Mouse (Mus musculus): ENCODE results near the gene Sf3b4. TPM values are rescaled to one million over a fixed set of nuclear protein-coding genes. Genes with fewer than 3 reads are reported as not detected.

The Sf3b4 gene
- polyA plus RNA-seq, 1 experiment from 2014 or later: 70.1 TPM

- ATAC-seq (ENCODE audit: low FRiP score, low TSS enrichment) (no peak), DNase-seq (ENCODE audit: low spot score) (no peak)
- H3K9ac ChIP-seq (ENCODE audit: low read length): no peak overlapping the region
- peaks cover 4% of the 10 kb centered on the region; the same call in 1 of the 2 replicates for H3K36me3 ChIP-seq (ENCODE audit: control insufficient read depth, insufficient read depth, low read length)
- TF ChIP-seq EP300 (optimal IDR thresholded peaks at IDR 0.05) (no peak), CTCF (IDR thresholded peaks at IDR 0.05; ENCODE audit: low read depth) (no peak)
- H3K4me3 ChIP-seq (ENCODE audit: low read depth, low read length): no peak overlapping the region
- no peaks in the 10 kb centered on the region for H3K27me3 ChIP-seq (ENCODE audit: control insufficient read depth, insufficient read depth, low read length)
- H3K4me1 ChIP-seq (replicated peaks; ENCODE audit: control insufficient read depth, insufficient read depth): 0 out of 2 replicates have a peak, but pooled peaks cover 5% of the 10 kb centered on the region
- WGBS: 93% methylated on average over 4 of the region's 4 CpGs
- H3K9me3 ChIP-seq (ENCODE audit: control insufficient read depth, low read length): no peaks in the 10 kb centered on the region
- no peak overlapping the region for H3K4me2 ChIP-seq (replicated peaks; ENCODE audit: low read depth)
- H3K27ac ChIP-seq (replicated peaks): no peak overlapping the region
Observed at GRCm38 (mm10) chr3:96178427-96178826, 6.3 kb downstream of the Sf3b4 start.

- H3K9ac ChIP-seq (ENCODE audit: low read length): no peak overlapping the region
- no peaks in the 10 kb centered on the region for H3K27me3 ChIP-seq (ENCODE audit: control insufficient read depth, insufficient read depth, low read length)
- H3K36me3 ChIP-seq (ENCODE audit: control insufficient read depth, insufficient read depth, low read length): peaks cover 4% of the 10 kb centered on the region; the same call in 1 of the 2 replicates
- DNase-seq (ENCODE audit: low spot score) (no peak), ATAC-seq (ENCODE audit: low FRiP score, low TSS enrichment) (no peak)
- H3K4me3 ChIP-seq (ENCODE audit: low read depth, low read length): no peak overlapping the region
- no peaks in the 10 kb centered on the region for H3K9me3 ChIP-seq (ENCODE audit: control insufficient read depth, low read length)
- no peak overlapping the region for H3K27ac ChIP-seq (replicated peaks)
- H3K4me2 ChIP-seq (replicated peaks; ENCODE audit: low read depth): no peak overlapping the region
- 61% methylated on average over 2 of the region's 2 CpGs for WGBS
- 0 out of 2 replicates have a peak, but pooled peaks cover 5% of the 10 kb centered on the region for H3K4me1 ChIP-seq (replicated peaks; ENCODE audit: control insufficient read depth, insufficient read depth)
- TF ChIP-seq EP300 (optimal IDR thresholded peaks at IDR 0.05) (no peak), CTCF (IDR thresholded peaks at IDR 0.05; ENCODE audit: low read depth) (no peak)
Observed at GRCm38 (mm10) chr3:96178902-96179301, 6.8 kb downstream of the Sf3b4 start.

GRCm38 (mm10) chr3:96179531-96179930, 7.4 kb downstream of the Sf3b4 start:
- TF ChIP-seq CTCF (IDR thresholded peaks at IDR 0.05; ENCODE audit: low read depth): no peak
- ATAC-seq (ENCODE audit: low FRiP score, low TSS enrichment) (no peak), DNase-seq (ENCODE audit: low spot score) (no peak)
- Histone ChIP-seq H3K36me3 (ENCODE audit: control insufficient read depth, insufficient read depth, low read length) (peaks cover 2% of the 10 kb centered on the region; the same call in 1 of the 2 replicates), H3K4me2 (replicated peaks; ENCODE audit: low read depth) (no peak overlapping the region), H3K4me1 (replicated peaks; ENCODE audit: control insufficient read depth, insufficient read depth) (0 out of 2 replicates have a peak, but pooled peaks cover 5% of the 10 kb centered on the region), H3K9me3 (ENCODE audit: control insufficient read depth, low read length) (no peaks in the 10 kb centered on the region), H3K27ac (replicated peaks) (no peak overlapping the region), H3K9ac (ENCODE audit: low read length) (no peak overlapping the region), H3K4me3 (ENCODE audit: low read depth, low read length) (no peak overlapping the region), H3K27me3 (ENCODE audit: control insufficient read depth, insufficient read depth, low read length) (no peaks in the 10 kb centered on the region)
- 52% methylated on average over 4 of the region's 4 CpGs for WGBS

GRCm38 (mm10) chr3:96180727-96181477, 8.8 kb downstream of the Sf3b4 start, which contains the start of gene Sv2a:
Gene Sv2a, plus strand, starts transcription at chr3:96181151.
- ATAC-seq (ENCODE audit: low FRiP score, low TSS enrichment): peak; percentile 22; the same call in 1 of the 2 replicates
- no peaks in the 10 kb centered on the region for H3K9me3 ChIP-seq (ENCODE audit: control insufficient read depth, low read length)
- peak within 1 kb of the TSS; percentile 46 for H3K4me3 ChIP-seq (ENCODE audit: low read depth, low read length)
- TF ChIP-seq EP300 (optimal IDR thresholded peaks at IDR 0.05): no peak
- TF ChIP-seq CTCF (IDR thresholded peaks at IDR 0.05; ENCODE audit: low read depth): no peak
- peak within 1 kb of the TSS; percentile 55 for H3K9ac ChIP-seq (ENCODE audit: low read length)
- H3K4me1 ChIP-seq (replicated peaks; ENCODE audit: control insufficient read depth, insufficient read depth): 0 out of 2 replicates have a peak, but pooled peaks cover 5% of the 10 kb centered on the region
- DNase-seq (ENCODE audit: low spot score): peak; percentile 60
- H3K27me3 ChIP-seq (ENCODE audit: control insufficient read depth, insufficient read depth, low read length): no peaks in the 10 kb centered on the region
- no peaks in the 10 kb centered on the region; the same call in 1 of the 2 replicates for H3K36me3 ChIP-seq (ENCODE audit: control insufficient read depth, insufficient read depth, low read length)
- no peak within 1 kb of the TSS for H3K27ac ChIP-seq (replicated peaks)
- WGBS: 0% methylated on average over 6 of the region's 23 CpGs
- peak within 1 kb of the TSS; percentile 67 for H3K4me2 ChIP-seq (replicated peaks; ENCODE audit: low read depth)

- no peak for TF ChIP-seq CTCF (IDR thresholded peaks at IDR 0.05; ENCODE audit: low read depth)
- TF ChIP-seq EP300 (optimal IDR thresholded peaks at IDR 0.05): no peak
- no peak overlapping the region for H3K27ac ChIP-seq (replicated peaks)
- H3K9me3 ChIP-seq (ENCODE audit: control insufficient read depth, low read length): no peaks in the 10 kb centered on the region
- H3K4me2 ChIP-seq (replicated peaks; ENCODE audit: low read depth): peak overlapping the region; percentile 67
- no peak for DNase-seq (ENCODE audit: low spot score)
- ATAC-seq (ENCODE audit: low FRiP score, low TSS enrichment): peak; percentile 28; the same call in 1 of the 2 replicates
- no peaks in the 10 kb centered on the region; the same call in 1 of the 2 replicates for H3K36me3 ChIP-seq (ENCODE audit: control insufficient read depth, insufficient read depth, low read length)
- WGBS: 43% methylated on average over 11 of the region's 12 CpGs
- no peaks in the 10 kb centered on the region for H3K27me3 ChIP-seq (ENCODE audit: control insufficient read depth, insufficient read depth, low read length)
- peak overlapping the region; percentile 55; the same call in 1 of the 2 replicates for H3K9ac ChIP-seq (ENCODE audit: low read length)
- H3K4me3 ChIP-seq (ENCODE audit: low read depth, low read length): peak overlapping the region; percentile 46
- 0 out of 2 replicates have a peak, but pooled peaks cover 5% of the 10 kb centered on the region for H3K4me1 ChIP-seq (replicated peaks; ENCODE audit: control insufficient read depth, insufficient read depth)
Observed at GRCm38 (mm10) chr3:96181510-96182381, 9.6 kb downstream of the Sf3b4 start.

All from stomach, postnatal 0 days (tissue).